Mouse (Mus musculus): ENCODE results near the gene Oaz1. TPM values are rescaled to one million over a fixed set of nuclear protein-coding genes. Genes with fewer than 3 reads are reported as not detected.

The Oaz1 gene
- polyA plus RNA-seq (2015; fragmentation: Nextera tagmentation; extraction: Ambion mirVana), result 1,272 and 1,293 TPM in 2 replicates

DNA sequence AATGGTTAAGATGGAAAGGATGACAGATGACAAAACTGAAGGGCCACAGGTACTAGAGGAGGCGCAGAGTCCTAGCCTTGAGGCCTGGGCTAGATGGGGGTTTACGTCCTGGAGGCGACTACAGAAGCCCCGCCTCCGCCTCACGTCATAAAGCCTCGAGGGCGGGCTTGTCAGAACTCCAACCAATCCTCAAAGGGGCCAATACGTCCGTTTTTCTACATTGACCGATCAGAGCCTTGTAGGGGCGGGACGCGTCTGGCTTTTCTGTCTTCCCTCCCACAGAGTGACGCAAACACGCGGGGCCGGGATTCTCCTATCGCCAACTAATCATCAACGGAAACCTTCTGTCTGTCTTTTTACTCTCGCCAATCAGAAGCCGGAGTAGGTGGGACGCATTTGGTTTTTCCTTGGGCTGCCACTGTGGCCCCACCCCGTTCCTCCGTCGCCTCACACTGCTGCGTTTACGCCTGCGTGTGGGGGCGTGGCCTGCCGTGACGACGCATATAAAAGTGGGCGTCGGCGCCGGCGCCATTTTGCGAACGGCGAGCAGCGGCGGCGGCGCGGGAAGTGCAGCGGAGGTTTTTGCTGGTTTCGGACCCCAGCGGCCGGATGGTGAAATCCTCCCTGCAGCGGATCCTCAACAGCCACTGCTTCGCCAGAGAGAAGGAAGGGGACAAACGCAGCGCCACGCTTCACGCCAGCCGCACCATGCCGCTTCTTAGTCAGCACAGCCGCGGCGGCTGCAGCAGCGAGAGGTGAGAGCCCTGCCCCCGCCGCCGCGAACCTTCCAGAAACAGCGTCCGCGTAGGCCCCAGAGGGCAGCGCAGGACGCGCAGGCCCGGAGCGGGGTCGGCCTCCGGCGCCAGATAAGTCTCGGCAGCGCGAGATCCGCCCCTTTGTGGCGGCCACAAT lies at the start of gene Oaz1:
Gene Oaz1 (plus strand): TSS at position 506 of the 912 bp plus-strand sequence.
- ATAC-seq, result peak; percentile 98

DNA sequence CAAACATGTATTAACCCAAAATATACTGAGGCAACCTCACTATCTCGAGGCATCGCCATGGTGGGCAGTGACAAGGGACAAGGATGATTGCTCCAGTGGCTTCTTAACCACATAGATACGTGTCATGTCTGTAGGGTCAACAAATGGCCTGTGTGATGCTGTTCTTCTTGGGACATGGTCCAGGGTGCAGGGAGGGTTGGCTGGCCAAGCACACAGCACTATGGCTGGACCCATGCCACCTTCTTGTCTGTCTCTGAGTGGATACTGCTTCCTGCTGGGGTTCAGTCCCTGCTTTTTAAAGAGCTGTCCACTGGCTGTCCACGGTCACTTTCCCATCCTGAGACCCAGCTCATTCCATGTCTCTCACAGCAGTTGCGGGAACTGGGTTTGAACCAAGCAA lies 49.3 kb upstream of the Oaz1 start:
- H3K36me3 ChIP-seq (ENCODE audit: control insufficient read depth, insufficient read depth, low read length), result peaks cover 33% of the 10 kb centered on the region
- 90% methylated on average over 5 of the region's 5 CpGs for WGBS
- H3K9ac ChIP-seq (ENCODE audit: low read depth, low read length), result no peak overlapping the region
- H3K4me3 ChIP-seq (ENCODE audit: low read length), result no peak overlapping the region
- no peak overlapping the region for H3K27ac ChIP-seq (ENCODE audit: low read depth, low read length)
- no peaks in the 10 kb centered on the region for H3K27me3 ChIP-seq (replicated peaks; ENCODE audit: control insufficient read depth, insufficient read depth, low read length)
- H3K4me2 ChIP-seq (ENCODE audit: low read length), result no peak overlapping the region
- no peaks in the 10 kb centered on the region for H3K4me1 ChIP-seq (ENCODE audit: control insufficient read depth, insufficient read depth, low read depth, low read length)
- ATAC-seq, result no peak
- no peaks in the 10 kb centered on the region for H3K9me3 ChIP-seq (ENCODE audit: control insufficient read depth, low read length)

More for the DNA sequence above, at the start of gene Oaz1:
- H3K27me3 ChIP-seq (replicated peaks; ENCODE audit: control insufficient read depth, insufficient read depth, low read length), result no peaks in the 10 kb centered on the region
- no peaks in the 10 kb centered on the region for H3K9me3 ChIP-seq (ENCODE audit: control insufficient read depth, low read length)
- H3K4me1 ChIP-seq (ENCODE audit: control insufficient read depth, insufficient read depth, low read depth, low read length), result peaks cover 12% of the 10 kb centered on the region
- H3K4me2 ChIP-seq (ENCODE audit: low read length), result peak within 1 kb of the TSS; percentile 98
- H3K27ac ChIP-seq (ENCODE audit: low read depth, low read length), result peak within 1 kb of the TSS; percentile 92
- H3K36me3 ChIP-seq (ENCODE audit: control insufficient read depth, insufficient read depth, low read length), result peaks cover 11% of the 10 kb centered on the region
- WGBS, result 0% methylated on average over 63 of the region's 82 CpGs
- peak within 1 kb of the TSS; percentile 92 for H3K9ac ChIP-seq (ENCODE audit: low read depth, low read length)
- peak within 1 kb of the TSS; percentile 77 for H3K4me3 ChIP-seq (ENCODE audit: low read length)

- Histone ChIP-seq H3K4me3 (ENCODE audit: low read length) (no peak overlapping the region), H3K9me3 (ENCODE audit: control insufficient read depth, low read length) (no peaks in the 10 kb centered on the region), H3K4me1 (ENCODE audit: control insufficient read depth, insufficient read depth, low read depth, low read length) (no peaks in the 10 kb centered on the region), H3K36me3 (ENCODE audit: control insufficient read depth, insufficient read depth, low read length) (peaks cover 43% of the 10 kb centered on the region), H3K27me3 (replicated peaks; ENCODE audit: control insufficient read depth, insufficient read depth, low read length) (no peaks in the 10 kb centered on the region), H3K27ac (ENCODE audit: low read depth, low read length) (no peak overlapping the region), H3K9ac (ENCODE audit: low read depth, low read length) (no peak overlapping the region), H3K4me2 (ENCODE audit: low read length) (no peak overlapping the region)
- no peak for ATAC-seq
Measured at GRCm38 (mm10) chr10:80779565-80779964, 46.9 kb upstream of the Oaz1 start.

DNA sequence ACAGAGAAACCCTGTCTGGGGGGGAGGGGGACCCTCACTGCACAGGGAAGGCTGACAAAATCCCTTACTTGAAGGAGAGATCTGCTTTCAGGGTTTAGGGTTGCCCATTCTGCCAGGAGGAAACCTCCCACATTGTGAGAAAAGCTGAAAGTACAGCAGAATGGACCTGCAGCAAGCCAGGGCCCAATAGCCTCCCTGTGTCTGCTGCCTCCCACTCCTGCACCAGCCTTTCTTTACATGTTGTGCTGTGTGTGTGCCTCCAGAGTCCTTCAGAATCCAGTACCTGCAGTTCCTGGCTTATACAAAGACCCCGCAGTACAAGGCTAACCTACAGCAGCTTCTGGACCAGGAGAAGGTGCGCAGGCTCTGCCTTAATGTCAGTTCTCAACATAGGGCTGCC lies 42.2 kb upstream of the Oaz1 start:
- Histone ChIP-seq H3K4me2 (ENCODE audit: low read length) (no peak overlapping the region), H3K4me3 (ENCODE audit: low read length) (no peak overlapping the region), H3K36me3 (ENCODE audit: control insufficient read depth, insufficient read depth, low read length) (peaks cover 60% of the 10 kb centered on the region), H3K27ac (ENCODE audit: low read depth, low read length) (no peak overlapping the region), H3K9me3 (ENCODE audit: control insufficient read depth, low read length) (no peaks in the 10 kb centered on the region), H3K9ac (ENCODE audit: low read depth, low read length) (no peak overlapping the region), H3K27me3 (replicated peaks; ENCODE audit: control insufficient read depth, insufficient read depth, low read length) (no peaks in the 10 kb centered on the region), H3K4me1 (ENCODE audit: control insufficient read depth, insufficient read depth, low read depth, low read length) (no peaks in the 10 kb centered on the region)
- ATAC-seq, result no peak
- WGBS, result 97% methylated on average over 2 of the region's 2 CpGs

DNA sequence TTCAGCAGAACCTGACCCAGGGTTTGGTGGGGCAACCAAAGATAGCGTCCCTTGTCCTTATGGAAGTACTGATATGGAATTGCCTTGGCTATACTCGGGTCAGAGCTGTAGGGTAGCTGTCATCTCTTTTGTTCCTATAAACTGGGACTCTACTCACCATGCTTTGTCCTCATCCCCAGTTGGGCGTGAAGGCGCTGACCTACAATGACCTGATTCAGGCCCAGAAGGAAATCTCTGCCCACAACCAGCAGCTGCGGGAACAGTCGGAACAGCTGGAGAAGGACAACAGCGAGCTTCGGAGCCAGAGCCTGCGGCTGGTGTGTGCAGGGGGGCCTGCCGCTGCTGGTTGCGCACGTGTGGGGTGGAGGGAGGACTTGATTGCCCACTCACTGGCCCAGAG lies 41.6 kb upstream of the Oaz1 start:
- Histone ChIP-seq H3K27me3 (replicated peaks; ENCODE audit: control insufficient read depth, insufficient read depth, low read length) (no peaks in the 10 kb centered on the region), H3K27ac (ENCODE audit: low read depth, low read length) (no peak overlapping the region), H3K4me3 (ENCODE audit: low read length) (no peak overlapping the region), H3K9me3 (ENCODE audit: control insufficient read depth, low read length) (no peaks in the 10 kb centered on the region), H3K4me1 (ENCODE audit: control insufficient read depth, insufficient read depth, low read depth, low read length) (no peaks in the 10 kb centered on the region), H3K4me2 (ENCODE audit: low read length) (no peak overlapping the region), H3K9ac (ENCODE audit: low read depth, low read length) (no peak overlapping the region), H3K36me3 (ENCODE audit: control insufficient read depth, insufficient read depth, low read length) (peaks cover 63% of the 10 kb centered on the region)
- WGBS, result 56% methylated on average over 12 of the region's 12 CpGs
- no peak for ATAC-seq

- ATAC-seq, result no peak
- no peaks in the 10 kb centered on the region for H3K4me1 ChIP-seq (ENCODE audit: control insufficient read depth, insufficient read depth, low read depth, low read length)
- 97% methylated on average over 11 of the region's 11 CpGs for WGBS
Measured at GRCm38 (mm10) chr10:80785963-80786362, 40.5 kb upstream of the Oaz1 start.

DNA sequence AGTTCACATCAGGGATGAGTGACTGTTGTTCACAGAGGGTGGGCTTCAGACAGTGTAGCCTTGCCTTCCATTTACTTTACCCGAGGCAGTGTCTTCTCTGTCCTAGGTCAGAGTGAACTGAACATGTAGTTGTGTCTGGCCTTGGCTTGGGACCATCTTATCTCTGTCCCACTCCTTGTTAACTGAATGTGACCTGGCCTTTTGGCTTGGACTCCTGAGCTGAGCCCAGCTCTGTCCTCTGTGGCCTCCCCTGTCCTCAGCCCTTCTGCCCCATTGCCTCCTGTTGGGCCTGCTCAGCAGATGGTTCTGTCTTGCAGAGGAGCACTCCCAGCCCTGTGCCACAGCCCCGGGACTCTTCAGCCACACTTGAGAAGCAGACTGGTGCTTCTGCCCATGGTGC lies 38.9 kb upstream of the Oaz1 start:
- Histone ChIP-seq H3K9ac (ENCODE audit: low read depth, low read length) (no peak overlapping the region), H3K27ac (ENCODE audit: low read depth, low read length) (no peak overlapping the region), H3K27me3 (replicated peaks; ENCODE audit: control insufficient read depth, insufficient read depth, low read length) (no peaks in the 10 kb centered on the region), H3K36me3 (ENCODE audit: control insufficient read depth, insufficient read depth, low read length) (peaks cover 69% of the 10 kb centered on the region), H3K4me3 (ENCODE audit: low read length) (no peak overlapping the region), H3K4me1 (ENCODE audit: control insufficient read depth, insufficient read depth, low read depth, low read length) (no peaks in the 10 kb centered on the region), H3K9me3 (ENCODE audit: control insufficient read depth, low read length) (no peaks in the 10 kb centered on the region), H3K4me2 (ENCODE audit: low read length) (no peak overlapping the region)
- no peak for ATAC-seq
- WGBS, result 81% methylated on average over 2 of the region's 2 CpGs

More at GRCm38 (mm10) chr10:80785963-80786362, 40.5 kb upstream of the Oaz1 start:
- no peak overlapping the region for H3K4me2 ChIP-seq (ENCODE audit: low read length)
- H3K9me3 ChIP-seq (ENCODE audit: control insufficient read depth, low read length), result no peaks in the 10 kb centered on the region
- no peak overlapping the region for H3K27ac ChIP-seq (ENCODE audit: low read depth, low read length)
- H3K27me3 ChIP-seq (replicated peaks; ENCODE audit: control insufficient read depth, insufficient read depth, low read length), result no peaks in the 10 kb centered on the region
- H3K36me3 ChIP-seq (ENCODE audit: control insufficient read depth, insufficient read depth, low read length), result peaks cover 70% of the 10 kb centered on the region
- H3K9ac ChIP-seq (ENCODE audit: low read depth, low read length), result no peak overlapping the region
- no peak overlapping the region for H3K4me3 ChIP-seq (ENCODE audit: low read length)

DNA sequence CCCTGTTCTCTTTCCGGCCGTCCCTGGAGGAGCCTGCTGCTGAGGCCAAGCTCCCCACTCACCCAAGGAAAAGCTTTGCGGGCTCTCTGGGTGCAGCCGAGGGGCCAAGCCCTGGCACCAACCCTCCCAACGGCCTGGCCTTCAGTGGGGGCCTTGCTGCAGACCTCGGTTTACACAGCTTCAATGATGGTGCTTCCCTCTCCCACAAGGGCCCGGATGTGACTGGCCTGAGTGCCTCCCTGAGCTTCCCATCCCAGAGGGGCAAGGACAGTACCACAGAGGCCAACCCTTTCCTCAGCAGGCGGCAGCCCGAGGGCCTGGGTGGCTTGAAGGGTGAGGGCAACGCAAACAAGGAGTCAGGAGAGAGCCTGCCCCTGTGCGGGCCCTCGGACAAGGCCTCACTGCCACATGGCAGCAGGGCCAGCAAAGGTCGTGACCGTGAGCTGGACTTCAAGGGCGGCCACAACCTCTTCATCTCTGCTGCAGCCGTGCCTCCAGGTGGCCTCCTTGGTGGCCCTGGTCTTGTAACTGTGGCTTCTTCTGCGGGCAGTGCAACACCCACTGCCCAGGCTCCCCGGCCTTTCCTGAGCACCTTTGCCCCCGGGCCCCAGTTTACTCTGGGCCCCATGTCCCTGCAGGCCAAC lies 35.6 kb upstream of the Oaz1 start:
- ATAC-seq, result no peak
- Histone ChIP-seq H3K4me3 (ENCODE audit: low read length) (no peak overlapping the region), H3K36me3 (ENCODE audit: control insufficient read depth, insufficient read depth, low read length) (peaks cover 56% of the 10 kb centered on the region), H3K4me1 (ENCODE audit: control insufficient read depth, insufficient read depth, low read depth, low read length) (peaks cover under 1% of the 10 kb centered on the region; the same call in 1 of the 2 replicates), H3K9ac (ENCODE audit: low read depth, low read length) (no peak overlapping the region), H3K27ac (ENCODE audit: low read depth, low read length) (no peak overlapping the region), H3K4me2 (ENCODE audit: low read length) (no peak overlapping the region), H3K27me3 (replicated peaks; ENCODE audit: control insufficient read depth, insufficient read depth, low read length) (no peaks in the 10 kb centered on the region), H3K9me3 (ENCODE audit: control insufficient read depth, low read length) (no peaks in the 10 kb centered on the region)
- WGBS, result 92% methylated on average over 19 of the region's 19 CpGs

GRCm38 (mm10) chr10:80791476-80792174 lies 34.8 kb upstream of the Oaz1 start:
- Histone ChIP-seq H3K36me3 (ENCODE audit: control insufficient read depth, insufficient read depth, low read length) (peaks cover 51% of the 10 kb centered on the region), H3K4me3 (ENCODE audit: low read length) (no peak overlapping the region), H3K27me3 (replicated peaks; ENCODE audit: control insufficient read depth, insufficient read depth, low read length) (no peaks in the 10 kb centered on the region), H3K27ac (ENCODE audit: low read depth, low read length) (no peak overlapping the region), H3K4me2 (ENCODE audit: low read length) (no peak overlapping the region), H3K9ac (ENCODE audit: low read depth, low read length) (no peak overlapping the region), H3K4me1 (ENCODE audit: control insufficient read depth, insufficient read depth, low read depth, low read length) (peaks cover 7% of the 10 kb centered on the region), H3K9me3 (ENCODE audit: control insufficient read depth, low read length) (no peaks in the 10 kb centered on the region)
- no peak for ATAC-seq
- 80% methylated on average over 33 of the region's 33 CpGs for WGBS

All from hindbrain, embryonic 16.5 days (tissue).